Mouse (Mus musculus): ENCODE data around the gene Polr1c.

GRCm38 (mm10) chr17:46284653-46285052, 36.8 kb upstream of the Polr1c start:
- TF ChIP-seq CTCF (IDR thresholded peaks at IDR 0.05; ENCODE audit: low read depth, low read length): no peak
- TF ChIP-seq GATA2 (IDR thresholded peaks at IDR 0.05; ENCODE audit: borderline replicate concordance, low read depth, low read length): no peak
- TF ChIP-seq GATA1 (IDR thresholded peaks at IDR 0.05; ENCODE audit: borderline replicate concordance, low read length): no peak
- TF ChIP-seq POLR2AphosphoS5 (IDR thresholded peaks at IDR 0.05; ENCODE audit: insufficient replicate concordance, low read depth, low read length): no peak
